Mouse (Mus musculus): ENCODE data around the gene Sergef.
A peak's percentile ranks its signal among the peaks of the same experiment; 100 is the strongest.

The Sergef gene

GRCm38 (mm10) chr7:46616429-46617005 is 23.1 kb downstream of the Sergef start:
- DNase-seq (ENCODE audit: low read depth, low spot score): no peak

GRCm38 (mm10) chr7:46615256-46615977 is 24.2 kb downstream of the Sergef start:
- peak; percentile 44 for DNase-seq (ENCODE audit: low read depth, low spot score)

- DNase-seq (ENCODE audit: low read depth, low spot score): no peak
Observed at GRCm38 (mm10) chr7:46614263-46614662, 25.3 kb downstream of the Sergef start.

- DNase-seq (ENCODE audit: low read depth, low spot score): no peak
Observed at GRCm38 (mm10) chr7:46613091-46613490, 26.5 kb downstream of the Sergef start.

- no peak for DNase-seq (ENCODE audit: low read depth, low spot score)
Observed at GRCm38 (mm10) chr7:46612421-46612937, 27.1 kb downstream of the Sergef start.

GRCm38 (mm10) chr7:46611970-46612369 is 27.6 kb downstream of the Sergef start:
- no peak for DNase-seq (ENCODE audit: low read depth, low spot score)

GRCm38 (mm10) chr7:46609317-46609716 is 30.3 kb downstream of the Sergef start:
- DNase-seq (ENCODE audit: low read depth, low spot score): no peak

GRCm38 (mm10) chr7:46607428-46608055 is 32.1 kb downstream of the Sergef start:
- DNase-seq (ENCODE audit: low read depth, low spot score): peak; percentile 90

GRCm38 (mm10) chr7:46607031-46607426 is 32.6 kb downstream of the Sergef start:
- DNase-seq (ENCODE audit: low read depth, low spot score): no peak

GRCm38 (mm10) chr7:46606391-46607030 is 33.1 kb downstream of the Sergef start:
- peak; percentile 78 for DNase-seq (ENCODE audit: low read depth, low spot score)

GRCm38 (mm10) chr7:46603051-46603450 is 36.6 kb downstream of the Sergef start:
- no peak for DNase-seq (ENCODE audit: low read depth, low spot score)

GRCm38 (mm10) chr7:46602079-46602478 is 37.5 kb downstream of the Sergef start:
- peak; percentile 23 for DNase-seq (ENCODE audit: low read depth, low spot score)

- peak; percentile 18 for DNase-seq (ENCODE audit: low read depth, low spot score)
Observed at GRCm38 (mm10) chr7:46601097-46601496, 38.5 kb downstream of the Sergef start.

GRCm38 (mm10) chr7:46597006-46597405 is 42.6 kb downstream of the Sergef start:
- no peak for DNase-seq (ENCODE audit: low read depth, low spot score)

GRCm38 (mm10) chr7:46591546-46591945 is 48.1 kb downstream of the Sergef start:
- no peak for DNase-seq (ENCODE audit: low read depth, low spot score)

- DNase-seq (ENCODE audit: low read depth, low spot score): no peak
Observed at GRCm38 (mm10) chr7:46589181-46589580, 50.4 kb downstream of the Sergef start.

GRCm38 (mm10) chr7:46588005-46588404 is 51.6 kb downstream of the Sergef start:
- no peak for DNase-seq (ENCODE audit: low read depth, low spot score)

- DNase-seq (ENCODE audit: low read depth, low spot score): peak; percentile 25
Observed at GRCm38 (mm10) chr7:46587466-46587865, 52.1 kb downstream of the Sergef start.

- DNase-seq (ENCODE audit: low read depth, low spot score): no peak
Observed at GRCm38 (mm10) chr7:46586621-46587216, 52.9 kb downstream of the Sergef start.

GRCm38 (mm10) chr7:46582750-46583149 is 56.9 kb downstream of the Sergef start:
- DNase-seq (ENCODE audit: low read depth, low spot score): no peak

- DNase-seq (ENCODE audit: low read depth, low spot score): no peak
Observed at GRCm38 (mm10) chr7:46581358-46581930, 58.2 kb downstream of the Sergef start.
